Mouse (Mus musculus) cerebellum, postnatal 14 days (tissue): ENCODE data around the gene Bik.

Experiments used
- DNase-seq, 2 experiments: peaks; one replicate each; pipeline ENCODE4 v3.0.0; 2021; ENCODE audit warnings: mixed read lengths in 2 of 2

Bik gene

GRCm38 (mm10) chr15:83547144-83547543, 20.5 kb downstream of the Bik start:
- no peak for DNase-seq

DNA sequence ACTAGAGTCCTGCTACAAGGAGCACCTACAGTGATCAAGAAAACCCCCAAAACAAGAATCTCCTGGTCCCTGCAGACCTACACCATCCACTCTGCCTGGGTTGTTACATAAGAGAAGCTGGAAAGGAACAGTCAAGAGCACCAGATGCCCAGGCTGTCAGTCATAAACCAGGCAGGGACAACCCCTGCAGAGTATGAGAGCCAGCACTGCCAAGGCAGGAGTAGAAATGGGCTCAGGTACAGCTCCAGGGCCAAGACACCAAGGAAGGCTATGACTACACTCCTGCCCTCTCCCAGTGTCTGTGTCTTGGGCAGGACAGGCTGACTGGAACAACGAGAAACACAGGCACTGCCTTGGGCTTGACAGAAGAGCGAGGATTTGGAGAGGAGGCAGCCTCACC, 23.5 kb downstream of the Bik start:
- peak; percentile 24 to 47 for DNase-seq

- DNase-seq = no peak
Measured at GRCm38 (mm10) chr15:83553831-83554230, 27.2 kb downstream of the Bik start.

DNA sequence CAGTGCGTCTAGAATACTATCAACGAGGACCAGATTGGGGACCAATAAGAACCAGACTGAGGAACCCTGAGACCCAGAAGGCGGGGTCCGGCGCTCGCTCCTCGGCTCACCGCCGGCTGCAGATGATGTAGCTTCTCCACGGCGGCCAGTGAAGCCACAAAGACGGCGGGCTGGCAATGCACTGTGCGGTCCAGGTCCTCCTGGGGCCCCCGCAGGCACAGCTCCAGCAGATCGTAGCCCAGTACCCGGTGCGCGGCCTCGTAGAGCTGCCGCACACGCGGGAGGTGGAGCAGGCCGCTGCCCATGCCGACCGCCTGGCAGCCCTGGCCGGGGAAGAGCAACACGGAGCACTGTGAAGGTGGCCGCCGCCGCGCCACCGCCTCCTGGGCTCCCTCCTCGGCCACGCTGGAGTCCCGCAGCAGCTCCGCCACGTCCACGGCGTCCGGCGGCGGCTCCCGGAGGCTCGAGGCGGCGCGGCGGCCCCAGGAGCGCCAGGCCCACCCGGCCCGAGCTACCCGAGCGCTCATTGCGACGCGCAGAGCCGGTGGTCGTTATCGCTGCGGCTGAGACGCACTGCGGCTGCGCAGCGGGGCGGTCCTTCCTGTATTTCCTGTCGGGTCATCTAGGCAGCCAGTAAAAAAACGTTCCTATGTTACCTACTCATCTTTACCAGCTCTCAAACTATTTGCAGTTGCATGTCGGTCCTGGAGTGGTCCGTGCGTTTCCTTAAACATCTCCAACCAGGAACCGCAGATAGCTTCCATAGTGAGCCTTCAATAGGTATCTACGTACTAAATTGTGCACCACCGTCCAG, 28.7 kb downstream of the Bik start:
- peak; percentile 88 to 91 for DNase-seq

GRCm38 (mm10) chr15:83560941-83561477, 34.3 kb downstream of the Bik start:
- no peak for DNase-seq

DNA sequence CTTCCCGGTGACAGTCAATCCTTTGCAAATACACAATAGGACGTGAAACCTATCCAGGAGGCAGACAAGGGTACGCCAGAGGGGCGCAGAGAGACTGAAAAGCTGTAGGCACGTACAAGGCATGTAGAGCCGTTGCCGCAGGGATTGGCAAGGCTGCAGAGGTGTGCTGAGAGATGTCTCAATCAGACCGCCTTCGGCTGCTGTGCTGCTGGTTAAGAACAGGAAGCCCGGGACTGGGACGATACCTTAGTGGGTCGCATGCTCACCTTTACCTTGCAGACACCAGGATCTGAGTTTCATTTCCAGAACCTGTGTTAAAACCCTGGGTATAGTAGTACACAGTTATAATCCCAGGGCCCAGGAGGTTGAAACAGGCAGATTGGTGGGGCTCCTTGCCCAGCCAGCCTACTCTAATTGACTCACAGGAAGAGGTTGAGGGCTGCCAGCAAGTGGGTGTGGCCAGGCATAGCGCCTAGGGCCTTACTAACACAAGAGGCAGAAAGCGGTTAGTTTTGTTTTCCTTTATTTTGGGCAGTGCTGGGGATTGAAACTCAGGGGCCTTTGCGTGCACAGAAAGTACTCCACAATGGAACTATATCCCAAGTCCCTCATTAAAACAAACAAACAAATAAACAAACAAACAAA, 36.1 kb downstream of the Bik start:
- DNase-seq = peak; percentile 67 to 78

DNA sequence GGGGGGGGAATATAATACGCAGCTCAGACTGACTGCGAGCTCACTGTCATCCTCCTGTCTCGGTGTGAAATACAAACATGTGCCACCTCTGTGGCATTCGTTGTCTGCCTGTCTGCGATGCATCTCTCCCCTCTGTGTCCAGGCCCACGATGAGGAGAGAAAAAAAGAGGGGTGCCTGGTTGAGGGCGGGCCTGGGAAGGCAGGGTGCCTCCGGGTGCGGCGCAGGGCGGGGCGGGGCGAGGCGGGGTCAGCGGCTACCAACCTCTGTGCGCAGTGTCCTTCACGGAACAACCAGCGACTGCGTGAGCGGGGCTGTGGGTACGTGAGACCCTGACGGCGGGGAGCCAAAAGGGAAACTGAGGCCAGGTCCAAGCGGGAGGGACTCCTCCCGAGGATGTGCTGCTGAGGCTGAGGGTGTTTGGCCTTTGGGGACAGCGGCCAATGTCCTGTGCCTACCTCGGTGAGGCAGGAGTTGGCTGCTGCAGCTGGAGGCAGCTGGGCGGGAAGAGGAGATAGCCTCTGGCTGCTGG, 36.7 kb downstream of the Bik start, which contains the start of the genes Tspo and Mcat:
Gene Tspo, plus strand, starts transcription at position 266 of the 530 bp plus-strand sequence.
Gene Mcat, minus strand, starts transcription at position 461 of the 530 bp plus-strand sequence.
- no peak for DNase-seq

DNA sequence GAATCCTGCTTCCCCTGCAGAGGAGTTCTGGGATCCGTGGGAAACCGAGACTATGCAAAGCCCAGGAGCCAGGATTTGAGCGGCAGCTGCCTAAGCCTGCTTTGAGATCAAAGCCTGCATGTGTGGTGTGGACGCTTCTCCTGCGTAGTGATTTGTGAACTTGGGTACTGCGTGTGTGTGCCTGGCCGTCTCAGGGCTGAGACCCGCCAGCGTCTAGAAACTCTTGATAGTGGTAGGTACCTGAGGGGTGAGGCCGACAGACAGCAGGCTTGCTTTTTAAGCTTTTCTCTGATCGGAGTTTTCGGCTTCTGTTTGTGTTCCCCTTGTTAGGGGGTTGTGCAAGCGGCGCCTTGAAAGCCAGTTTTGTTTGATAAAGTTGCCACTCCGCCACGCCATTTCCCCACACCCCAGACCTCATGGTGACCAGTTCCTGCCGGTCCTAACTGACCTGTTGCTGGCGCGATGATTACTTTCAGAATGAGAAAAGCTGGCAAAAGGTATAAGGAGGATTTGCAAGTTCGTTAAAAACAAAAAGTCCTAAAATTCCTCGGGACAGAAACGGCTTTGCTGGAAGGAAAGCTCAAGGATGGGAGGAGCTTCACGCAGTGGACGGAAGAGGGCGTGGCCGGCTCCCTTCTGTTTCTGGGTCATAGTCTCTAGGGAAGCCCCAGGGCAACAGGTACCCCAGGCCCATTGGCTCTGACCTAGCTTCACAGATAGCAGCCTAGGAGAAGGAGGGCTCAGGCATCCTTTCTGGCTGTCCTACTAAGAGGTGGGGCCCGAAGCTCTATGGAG, 37.4 kb downstream of the Bik start:
- no peak for DNase-seq

DNA sequence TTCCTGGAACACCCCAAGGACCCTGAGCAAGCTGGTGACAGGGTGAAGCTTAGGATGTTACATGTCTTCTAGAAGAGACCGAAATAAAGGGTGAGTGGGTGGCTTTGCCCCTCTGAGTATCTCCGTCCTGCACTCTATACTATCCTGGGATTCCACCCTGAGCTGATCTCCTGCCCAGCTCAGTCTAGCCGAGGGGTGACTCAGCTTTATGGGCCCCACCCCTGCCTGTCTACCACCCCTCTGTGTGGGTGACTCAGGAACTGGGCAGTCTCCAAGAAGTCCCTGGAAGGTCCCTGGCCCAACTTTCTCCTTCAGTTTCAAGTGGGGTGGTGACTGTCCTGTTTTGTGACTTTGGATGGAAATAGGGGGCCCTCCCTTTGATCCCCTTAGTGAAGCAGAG, 38.8 kb downstream of the Bik start:
- no peak for DNase-seq

GRCm38 (mm10) chr15:83566006-83566405, 39.3 kb downstream of the Bik start:
- no peak for DNase-seq

DNA sequence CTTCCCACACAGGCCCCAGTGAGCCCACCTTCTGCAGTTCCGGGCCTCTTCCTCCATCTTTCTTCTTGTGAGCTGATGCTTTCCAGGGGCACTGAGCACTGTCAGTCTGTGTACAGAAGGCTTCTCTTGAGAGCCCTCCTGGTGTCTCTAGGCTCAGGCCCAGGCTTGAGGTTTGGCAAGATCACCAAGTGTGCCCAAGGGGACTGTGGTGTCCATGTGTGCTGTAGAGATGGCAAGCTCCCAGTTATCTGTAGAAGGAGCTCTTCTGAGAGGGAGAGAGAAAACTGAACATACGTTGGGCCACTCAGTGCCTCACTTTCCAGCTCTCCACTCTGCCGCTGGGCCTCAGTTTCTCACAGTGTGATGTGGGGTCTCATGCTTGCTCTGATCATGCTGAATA, 41.1 kb downstream of the Bik start:
- no peak for DNase-seq

- DNase-seq = no peak
Measured at GRCm38 (mm10) chr15:83568544-83568943, 41.9 kb downstream of the Bik start.

- no peak for DNase-seq
Measured at GRCm38 (mm10) chr15:83569682-83570081, 43.0 kb downstream of the Bik start.

DNA sequence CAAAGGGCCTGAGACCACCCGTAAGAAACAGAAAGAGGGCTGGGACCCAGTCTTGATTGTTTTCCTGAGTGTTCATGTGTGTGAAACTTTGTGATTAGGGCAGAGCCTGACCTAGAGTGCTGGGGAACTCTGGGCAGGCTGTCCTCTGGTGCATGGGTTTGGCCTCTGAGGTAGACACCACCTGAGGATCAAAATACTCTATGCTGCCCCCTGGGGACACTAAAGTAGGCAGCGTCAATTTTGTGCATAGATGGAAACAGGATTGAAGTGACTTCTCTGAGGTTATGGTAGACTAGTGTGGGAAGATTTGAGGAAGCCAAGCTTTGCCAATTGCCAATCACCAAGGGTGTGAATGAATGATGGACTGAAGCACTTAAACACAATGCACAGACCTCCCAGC, 44.0 kb downstream of the Bik start:
- DNase-seq = no peak

DNA sequence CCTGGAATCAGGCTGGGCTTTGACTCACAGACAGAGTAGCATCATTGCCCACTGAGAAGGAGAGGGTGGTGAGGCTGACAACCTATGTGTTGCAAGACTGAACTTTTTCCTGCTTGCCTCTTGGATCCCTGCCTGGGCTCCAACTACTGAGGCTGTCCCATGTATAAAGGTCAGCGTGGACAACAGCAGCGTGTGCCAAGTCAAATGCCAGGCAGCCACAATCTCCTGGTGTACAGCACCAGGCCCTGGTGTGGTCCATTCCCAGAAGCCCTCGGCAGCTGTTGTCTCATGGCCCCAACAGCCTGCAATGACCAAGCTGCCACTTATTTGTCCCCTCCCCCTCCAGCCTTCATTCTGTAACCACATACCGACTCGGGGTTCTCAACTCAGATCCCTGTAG, 45.0 kb downstream of the Bik start:
- no peak for DNase-seq

- DNase-seq = no peak
Measured at GRCm38 (mm10) chr15:83572132-83572531, 45.5 kb downstream of the Bik start.

- DNase-seq = peak; percentile 47 to 68
Measured at GRCm38 (mm10) chr15:83573606-83574005, 46.9 kb downstream of the Bik start.

DNA sequence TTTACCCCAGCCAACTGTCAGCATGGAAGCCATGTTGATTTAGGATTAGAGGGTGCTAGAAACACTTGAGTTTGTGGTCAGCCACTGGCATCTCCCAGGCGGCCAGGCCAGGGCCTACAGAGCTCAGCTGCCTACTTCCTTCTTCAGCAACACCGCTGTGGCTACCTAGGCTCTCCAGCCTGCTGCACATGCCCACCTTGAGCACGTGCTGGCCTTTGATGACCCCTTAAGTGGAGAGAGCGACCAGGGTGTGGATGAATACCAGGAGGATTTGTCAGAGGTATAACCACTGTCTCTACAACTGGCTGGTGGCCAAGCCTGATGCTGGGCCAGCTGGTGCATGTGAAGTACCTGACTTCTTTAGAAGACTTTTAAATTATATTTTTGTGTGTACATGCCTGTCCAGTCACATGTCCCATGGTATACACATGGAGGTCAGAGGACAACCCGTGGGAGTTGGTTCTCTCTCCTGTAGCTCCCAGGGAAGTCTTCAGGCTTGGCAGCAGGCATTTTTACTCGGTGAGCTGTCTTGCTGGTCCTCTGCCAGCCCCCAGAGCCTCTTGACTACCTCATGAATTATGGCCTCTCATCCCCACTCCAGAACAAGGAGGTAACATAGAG, 48.2 kb downstream of the Bik start:
- no peak for DNase-seq

GRCm38 (mm10) chr15:83575543-83575942, 48.9 kb downstream of the Bik start:
- no peak for DNase-seq

GRCm38 (mm10) chr15:83576651-83577050, 50.0 kb downstream of the Bik start:
- DNase-seq = no peak

GRCm38 (mm10) chr15:83582931-83583330, 56.3 kb downstream of the Bik start:
- DNase-seq = no peak

- peak; percentile 26 to 52 for DNase-seq
Measured at GRCm38 (mm10) chr15:83583419-83584156, 56.9 kb downstream of the Bik start.
